Mouse (Mus musculus) WW6 (cell line): ENCODE measurements around the gene Git1.
"Not testable (repeated sequence)": the region's sequence is repeated elsewhere in the genome, so short reads cannot be mapped to it uniquely, and the experiment has no call there.

Experiments
- DNase-seq: peaks from one replicate; pipeline ENCODE4 v3.0.0-alpha.2; 2013; ENCODE audit warnings: low read depth, low spot score

The Git1 gene

DNA sequence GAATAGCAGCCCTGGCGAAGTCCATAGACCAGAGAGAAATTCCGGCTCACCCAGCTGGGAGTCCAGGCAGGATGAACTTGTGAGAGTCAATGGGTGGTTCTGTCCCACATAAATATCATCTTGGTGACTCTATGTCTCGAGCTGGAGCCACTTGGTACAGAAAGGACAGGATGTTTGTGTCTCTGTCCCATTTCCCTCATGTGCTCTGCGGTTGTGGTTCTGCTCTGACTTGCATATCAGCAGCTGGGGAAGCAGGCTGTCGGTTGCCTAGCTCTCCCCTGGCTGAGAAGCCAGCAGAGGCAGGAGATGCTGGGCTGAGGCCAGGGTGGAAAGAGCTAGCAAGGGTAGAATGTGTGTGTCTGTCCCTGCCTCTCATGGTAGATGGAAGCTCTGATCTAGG lies 25.7 kb downstream of the Git1 start, which contains the start of gene Gm10392:
Gene Gm10392, minus strand, starts transcription at position 156 of the 400 bp plus-strand sequence.
- no peak for DNase-seq

GRCm38 (mm10) chr11:77520601-77521529 lies 27.5 kb downstream of the Git1 start:
- no peak for DNase-seq

DNA sequence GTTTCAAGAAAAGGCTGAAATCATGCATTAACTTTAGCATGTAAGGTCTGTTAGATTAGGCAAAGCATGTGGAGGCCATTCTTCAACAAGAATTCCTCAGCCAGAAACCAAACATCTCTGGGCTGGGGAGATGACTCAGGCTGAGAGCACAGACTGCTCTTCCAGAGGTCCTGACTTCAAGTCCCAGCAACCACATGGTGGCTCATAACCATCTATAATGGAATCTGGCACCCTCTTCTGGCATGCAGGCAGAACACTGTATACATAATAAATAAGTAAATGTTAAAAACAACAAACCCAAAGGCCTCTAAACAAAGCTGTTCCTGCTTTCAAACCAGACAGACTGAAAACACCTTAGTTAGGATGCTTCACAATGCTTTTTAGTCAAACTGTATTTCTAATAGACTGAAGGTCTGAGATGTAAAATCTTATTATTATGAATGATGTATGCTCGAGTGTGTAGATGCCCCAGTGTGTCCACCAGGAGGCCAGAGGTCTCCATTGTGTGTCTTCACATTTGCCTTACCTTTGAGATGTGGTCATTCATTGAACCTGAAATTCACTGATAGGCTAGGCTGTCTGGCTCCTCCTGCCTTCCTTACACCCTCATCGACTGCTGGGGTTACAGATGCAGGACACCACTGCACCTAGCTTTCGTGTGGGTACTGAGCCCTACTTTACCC lies 32.6 kb downstream of the Git1 start:
- no peak for DNase-seq

DNA sequence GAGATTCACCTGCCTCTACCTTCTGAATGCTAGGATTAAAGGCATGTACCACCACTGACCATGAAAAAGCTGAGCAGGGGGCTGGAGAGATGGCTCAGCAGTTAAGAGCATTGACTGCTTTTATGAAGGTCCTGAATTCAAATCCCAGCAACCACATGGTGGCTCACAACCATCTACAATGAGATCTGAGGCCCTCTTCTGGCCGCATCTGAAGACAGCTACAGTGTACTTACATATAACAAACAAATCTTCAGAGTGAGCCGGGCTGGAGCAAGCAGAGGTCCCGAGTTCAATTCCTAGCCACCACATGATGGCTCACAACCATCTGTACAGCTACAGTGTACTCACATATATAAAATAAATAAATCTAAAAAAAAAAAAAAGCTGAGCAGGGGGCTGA lies 35.1 kb downstream of the Git1 start:
- not testable (repeated sequence) for DNase-seq

- no peak for DNase-seq
Observed at GRCm38 (mm10) chr11:77529644-77530043, 36.3 kb downstream of the Git1 start.

DNA sequence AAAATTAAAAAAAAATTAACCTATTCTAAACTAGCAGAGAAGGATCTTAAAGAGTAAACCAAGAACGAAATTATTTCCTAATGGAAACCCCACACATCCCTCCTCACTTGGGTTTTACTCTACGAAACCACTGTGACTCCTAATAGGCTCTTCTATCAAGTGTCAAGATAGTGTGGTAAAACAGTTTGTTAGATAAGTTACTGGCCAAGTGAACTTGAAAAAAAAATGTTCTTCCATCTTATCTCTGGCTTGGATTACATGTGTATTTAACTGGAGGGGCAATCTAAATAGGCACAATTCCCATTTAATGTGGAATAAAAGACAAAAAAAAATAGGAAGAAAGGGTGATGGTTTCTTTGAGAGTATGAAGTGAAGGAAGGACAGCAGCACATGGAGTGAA lies 37.5 kb downstream of the Git1 start:
- DNase-seq = no peak

GRCm38 (mm10) chr11:77532202-77532846 lies 39.0 kb downstream of the Git1 start:
- DNase-seq = no peak

DNA sequence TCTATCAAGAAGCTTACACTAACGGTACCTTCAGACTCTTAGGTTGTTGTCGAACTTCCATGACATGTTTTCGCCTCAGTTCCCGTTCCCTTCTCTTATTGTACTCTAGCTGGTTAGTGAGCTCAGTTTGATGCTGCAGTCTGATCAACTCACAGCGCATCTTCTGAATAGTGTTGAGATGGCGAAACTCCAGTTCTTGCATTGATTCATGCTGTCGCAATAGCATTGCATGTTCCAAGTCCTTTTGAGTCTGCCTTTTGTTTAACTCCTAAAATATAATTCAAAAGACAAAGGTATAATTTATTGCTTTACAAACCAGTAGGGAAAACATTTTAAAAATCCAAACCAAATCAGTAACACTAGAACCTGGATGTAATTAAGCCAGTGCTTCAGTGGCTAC lies 51.9 kb downstream of the Git1 start:
- no peak for DNase-seq
